Mouse (Mus musculus) MEL-GATA-1-ER (cell line): Measurements from ENCODE around the gene Dusp5.
"Not testable (repeated sequence)": the region's sequence is repeated elsewhere in the genome, so short reads cannot be mapped to it uniquely, and the experiment has no call there.

Source experiments
- DNase-seq: peaks from one replicate; pipeline ENCODE4 v3.0.0-alpha.2; 2012; ENCODE audit warnings: low read depth; ENCODE audit errors: extremely low read depth

Gene Dusp5

GRCm38 (mm10) chr19:53528752-53529454 lies at the start of gene Dusp5:
Dusp5 (plus strand) TSS chr19:53529109.
- peak; percentile 99 for DNase-seq

DNA sequence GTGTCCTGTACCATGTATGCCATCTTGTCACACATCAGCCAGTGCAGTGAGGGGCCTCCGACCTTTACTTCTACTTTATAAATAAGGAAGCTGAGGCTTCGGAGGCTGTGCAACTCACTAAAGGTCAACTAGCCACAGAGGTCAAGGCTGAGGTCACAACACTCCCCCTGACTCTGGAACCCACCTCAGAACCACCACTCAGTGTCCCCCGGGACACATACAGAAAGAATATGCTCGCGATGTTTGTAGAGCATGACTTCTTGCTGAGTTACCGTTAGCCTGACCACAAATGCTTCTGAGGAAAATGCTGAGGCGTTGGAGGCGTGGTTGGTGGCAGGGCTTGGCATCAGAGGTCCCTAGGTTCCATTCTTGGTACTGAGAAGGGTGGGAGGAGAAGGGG lies 49.3 kb upstream of the Dusp5 start:
- DNase-seq = no peak

DNA sequence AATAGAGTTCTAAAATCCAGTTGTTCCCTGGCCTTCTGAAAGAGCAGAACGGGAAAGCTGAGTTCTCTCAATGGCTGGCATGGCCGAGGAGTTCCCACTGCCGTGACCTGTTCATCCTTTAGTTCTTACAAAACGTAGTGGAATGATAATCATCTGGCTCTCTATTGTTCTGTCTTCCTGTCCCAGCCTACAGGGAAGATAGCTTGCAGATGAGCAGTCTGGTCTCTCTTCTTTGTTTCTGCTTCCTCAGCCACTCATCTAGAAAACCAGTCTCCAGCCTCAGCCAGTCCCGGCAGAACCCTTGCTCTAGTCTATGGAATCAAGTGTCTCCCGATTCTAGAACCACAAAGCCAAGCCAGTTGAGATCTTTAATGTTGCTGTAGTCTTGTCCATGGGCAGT lies 46.8 kb upstream of the Dusp5 start:
- DNase-seq = no peak

- DNase-seq = no peak
Measured at GRCm38 (mm10) chr19:53482527-53482926, 46.4 kb upstream of the Dusp5 start.

DNA sequence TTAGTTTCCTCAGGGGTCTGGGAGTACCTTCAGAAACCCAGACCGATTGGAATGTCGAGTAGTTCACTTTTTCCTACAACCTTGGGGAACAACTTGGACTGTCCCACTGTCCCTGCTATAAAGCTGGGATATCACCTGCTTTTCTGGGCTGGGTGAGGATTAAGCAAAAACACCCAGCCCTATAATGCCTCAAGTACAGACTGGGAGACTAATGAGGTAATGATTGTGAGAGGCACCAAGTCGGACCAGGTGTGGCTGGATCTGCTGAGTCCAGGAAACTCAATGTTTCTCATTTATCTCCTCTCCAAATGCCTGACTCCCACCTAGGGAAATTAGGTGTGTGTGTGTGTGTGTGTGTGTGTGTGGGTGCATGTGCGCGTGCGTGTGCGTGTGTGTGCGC lies 44.9 kb upstream of the Dusp5 start:
- no peak for DNase-seq

- DNase-seq = no peak
Measured at GRCm38 (mm10) chr19:53484918-53485317, 44.0 kb upstream of the Dusp5 start.

GRCm38 (mm10) chr19:53489187-53489586 lies 39.7 kb upstream of the Dusp5 start:
- no peak for DNase-seq

DNA sequence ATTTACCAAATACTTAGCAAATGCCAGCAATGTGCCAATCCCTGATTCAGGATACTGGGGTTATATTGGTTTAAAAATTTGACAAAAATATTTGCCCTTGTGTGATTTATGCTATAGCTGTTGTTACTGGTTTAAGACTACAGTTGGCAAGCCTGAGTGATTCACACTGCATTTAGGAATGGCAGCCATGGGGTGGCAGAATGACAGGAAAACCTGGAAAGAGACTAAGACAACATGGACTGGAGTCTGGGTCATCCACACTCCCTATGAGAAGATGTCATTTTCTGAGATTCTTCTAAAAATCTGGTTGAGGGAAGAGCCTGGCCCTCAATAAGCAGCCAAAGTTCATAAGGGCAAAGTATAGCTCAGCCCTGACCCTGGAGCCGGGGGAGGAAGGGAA lies 39.0 kb upstream of the Dusp5 start:
- DNase-seq = no peak

DNA sequence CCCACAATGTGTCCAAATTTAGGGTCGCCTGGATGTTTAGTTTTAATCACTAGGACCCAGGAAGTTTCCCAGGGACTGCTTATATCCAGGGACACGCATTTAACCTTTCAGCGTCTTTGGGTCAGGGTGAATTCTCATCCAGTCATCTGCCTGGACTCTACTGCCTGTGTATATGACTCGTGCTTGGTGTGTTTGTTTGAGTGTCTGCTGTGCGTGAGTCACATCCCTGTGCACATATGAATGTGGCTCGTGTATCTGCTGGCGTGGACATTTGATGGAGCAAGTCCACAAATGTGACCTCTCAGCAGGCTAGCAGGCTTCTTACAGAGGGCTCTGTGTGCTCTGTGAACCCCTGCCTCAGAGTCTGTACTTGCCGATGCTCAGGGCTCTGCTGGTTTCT lies 38.0 kb upstream of the Dusp5 start:
- no peak for DNase-seq

GRCm38 (mm10) chr19:53492528-53492927 lies 36.4 kb upstream of the Dusp5 start:
- peak; percentile 37 for DNase-seq

GRCm38 (mm10) chr19:53493866-53494265 lies 35.0 kb upstream of the Dusp5 start:
- no peak for DNase-seq

GRCm38 (mm10) chr19:53497910-53498309 lies 31.0 kb upstream of the Dusp5 start:
- no peak for DNase-seq

DNA sequence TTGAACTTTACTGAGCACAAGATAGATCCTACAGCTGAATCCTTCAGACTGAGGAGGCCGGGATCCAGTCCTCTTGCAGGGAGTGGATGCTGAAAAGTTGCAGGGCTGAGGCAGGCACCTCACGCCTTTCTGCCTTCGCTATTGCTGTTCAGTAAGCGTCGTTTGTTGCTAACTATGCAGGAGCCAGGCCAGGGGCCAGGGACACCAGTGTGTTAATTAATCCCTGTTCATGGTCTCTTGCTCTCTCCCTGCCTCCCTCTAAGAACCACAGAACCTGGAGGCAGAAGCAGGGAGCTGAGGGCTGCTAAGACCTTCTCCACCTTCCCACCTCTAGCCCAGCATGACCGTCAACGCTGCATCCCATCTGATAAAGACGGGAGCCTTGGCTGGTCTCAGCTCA lies 29.9 kb upstream of the Dusp5 start:
- no peak for DNase-seq

DNA sequence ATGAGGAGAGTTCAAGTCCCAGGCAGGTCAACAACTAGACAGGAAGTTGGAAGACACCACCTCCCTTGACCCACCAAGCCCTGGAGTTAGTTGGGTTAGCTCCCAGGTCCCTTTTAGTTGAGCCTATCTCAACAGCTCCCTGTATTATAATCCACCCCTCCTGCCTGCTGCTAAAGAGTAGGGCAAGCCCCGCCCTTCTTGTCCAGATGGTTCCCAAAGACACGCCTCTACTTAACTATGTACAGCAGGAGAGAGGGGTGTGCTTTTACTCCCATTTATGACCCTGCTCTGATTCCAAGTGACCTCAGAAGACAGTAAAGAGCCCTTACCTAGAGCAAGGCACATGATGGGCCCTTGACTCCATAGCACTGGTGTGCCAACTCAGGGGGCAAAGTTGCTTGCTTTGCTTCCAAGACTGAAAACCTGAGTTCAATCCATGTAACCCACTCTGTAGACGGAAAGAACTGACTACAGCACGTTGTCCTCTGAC lies 29.4 kb upstream of the Dusp5 start:
- no peak for DNase-seq

- DNase-seq = no peak
Measured at GRCm38 (mm10) chr19:53500298-53501006, 28.5 kb upstream of the Dusp5 start.

- not testable (repeated sequence) for DNase-seq
Measured at GRCm38 (mm10) chr19:53501239-53501638, 27.7 kb upstream of the Dusp5 start.

DNA sequence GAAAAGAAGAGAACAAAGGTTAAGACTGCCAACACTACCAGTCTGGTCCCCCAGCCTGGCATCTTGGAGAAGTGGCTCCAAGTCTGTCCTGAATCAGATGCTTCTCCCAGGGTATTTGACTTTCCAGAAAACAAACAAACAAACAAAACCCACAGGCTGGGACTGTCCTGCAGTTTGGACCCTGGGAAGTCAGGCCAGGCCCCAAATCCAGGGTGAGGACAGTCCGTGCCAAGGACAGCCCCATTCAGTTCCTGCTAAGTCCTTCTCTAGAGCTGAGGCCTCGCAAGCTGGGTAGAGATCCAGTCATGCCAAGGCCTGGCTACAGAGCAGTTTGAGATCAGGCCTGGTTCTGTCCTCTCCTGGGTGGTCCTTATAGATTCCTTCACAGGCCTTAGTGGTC lies 27.1 kb upstream of the Dusp5 start:
- no peak for DNase-seq

DNA sequence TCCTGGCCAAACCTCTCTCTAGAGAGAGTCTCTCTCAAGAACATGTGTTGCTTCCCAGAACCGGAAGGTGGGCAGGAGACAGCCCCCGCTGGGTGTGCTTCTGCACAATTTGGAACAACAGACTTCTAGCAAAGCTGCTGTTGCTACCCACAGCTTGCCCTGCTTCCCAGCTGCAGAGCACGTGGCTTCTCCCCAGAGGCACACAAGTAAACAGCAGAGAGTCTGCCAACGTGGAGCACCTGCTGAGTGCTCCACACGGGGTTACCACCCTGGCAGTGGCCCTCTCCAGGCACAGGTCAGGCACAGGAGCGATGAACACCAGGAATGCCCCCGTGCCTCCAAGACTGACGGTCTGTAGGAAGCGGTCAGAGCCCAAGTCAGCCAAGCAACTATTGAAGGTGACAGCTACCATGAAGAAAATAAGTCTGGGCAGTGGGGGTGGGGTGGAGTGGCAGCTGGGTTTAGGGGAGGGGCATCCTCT lies 26.0 kb upstream of the Dusp5 start:
- no peak for DNase-seq

- DNase-seq = no peak
Measured at GRCm38 (mm10) chr19:53504181-53504580, 24.7 kb upstream of the Dusp5 start.

DNA sequence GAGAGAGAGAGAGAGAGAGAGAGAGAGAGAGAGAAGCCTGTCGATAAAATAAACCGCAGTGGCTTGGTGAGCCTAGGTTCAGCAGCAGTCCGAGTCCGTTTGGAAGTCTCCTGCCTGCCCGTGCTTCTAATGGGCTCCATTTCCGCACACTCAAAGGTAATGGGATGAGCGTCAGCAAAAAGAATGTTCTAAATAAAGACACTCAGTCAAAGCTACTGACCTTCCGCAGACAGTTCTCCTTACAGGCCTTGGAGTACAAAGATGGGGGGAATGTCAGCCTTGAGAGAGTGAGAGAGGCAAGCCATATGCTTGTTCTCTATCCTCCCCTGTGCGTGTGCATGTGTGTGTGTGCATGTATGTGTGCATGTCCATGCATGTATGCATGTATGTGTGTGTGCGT lies 23.2 kb upstream of the Dusp5 start:
- no peak for DNase-seq

- DNase-seq = no peak
Measured at GRCm38 (mm10) chr19:53507497-53507896, 21.4 kb upstream of the Dusp5 start.

DNA sequence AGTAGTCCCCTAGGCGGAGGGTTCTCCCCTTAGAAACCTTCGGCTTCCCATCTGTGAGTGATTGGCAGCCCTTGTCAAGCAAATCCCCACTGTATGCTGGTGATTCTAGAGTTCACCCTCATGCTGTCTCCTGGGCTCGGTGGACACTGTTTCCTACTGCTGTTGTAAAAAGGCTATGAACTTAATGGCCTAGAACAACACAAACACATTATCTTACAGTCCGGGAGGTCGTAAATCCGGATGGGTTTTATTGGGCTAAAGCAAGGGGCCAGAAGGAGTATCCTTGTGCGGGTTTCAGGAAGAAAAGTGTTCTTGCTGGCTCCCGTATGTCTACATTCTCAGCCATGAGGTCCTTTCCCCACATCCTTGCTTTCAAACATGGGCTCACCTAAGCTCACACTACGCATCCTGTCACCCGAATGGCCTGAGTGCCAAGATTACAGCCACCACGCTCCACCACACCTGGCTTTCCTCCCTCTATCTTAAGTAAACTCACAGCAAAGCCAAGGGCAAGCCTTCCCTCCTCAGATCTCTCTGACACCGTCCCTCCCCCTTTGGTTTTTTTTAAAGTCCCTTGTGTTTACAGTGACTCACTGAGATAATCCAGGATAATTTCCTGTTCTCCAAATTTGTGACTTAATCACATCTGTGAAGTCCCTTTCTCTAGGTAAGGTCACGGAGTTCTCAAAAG lies 17.5 kb upstream of the Dusp5 start:
- no peak for DNase-seq
